In the genomic region with DNA sequence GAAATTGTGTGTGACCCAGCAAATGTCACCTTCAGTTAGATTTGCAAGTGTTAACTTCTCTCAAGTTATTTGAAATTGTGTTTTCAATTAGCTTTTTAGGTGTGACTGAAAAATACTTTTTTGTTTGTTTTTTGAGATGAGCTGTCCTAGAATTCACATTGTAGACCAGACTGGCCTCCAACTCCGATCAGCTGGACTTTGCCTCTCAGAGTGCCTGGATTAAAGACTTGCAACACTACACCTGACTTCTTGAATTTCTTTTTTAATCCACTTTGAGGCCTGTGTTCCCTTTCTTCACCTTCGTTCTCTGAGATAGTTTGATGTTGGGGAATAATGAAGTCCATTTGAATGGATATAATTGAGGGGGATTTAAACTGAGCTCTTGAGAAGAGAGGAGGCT, we compare ENCODE assay signal across 13 mouse cellular contexts. TPM values are rescaled to one million over a fixed set of nuclear protein-coding genes. Genes with fewer than 3 reads are reported as not detected.
DNase-seq lines count a peak whose midpoint lies in the region; ATAC-seq lines count a peak whose summit lies in the region.
"Had no signal": no experiment of that assay in that cellular context is flagged by ENCODE, and none has a peak within 500 bp of the region (broad histone marks: within the 10 kb centered on the region; RNA-seq: fewer than 3 reads in every experiment).

No protein-coding gene starts in this region.

- WGBS in hindbrain, embryonic 13.5 days = 82% methylated on average over 2 of the region's 2 CpGs
- WGBS in hindbrain, embryonic 16.5 days = 73% methylated on average over 2 of the region's 2 CpGs
- WGBS in lung, embryonic 16.5 days = 71% methylated on average over 2 of the region's 2 CpGs
- 54% methylated on average over 2 of the region's 2 CpGs for WGBS in embryonic facial prominence, embryonic 14.5 days
- WGBS in liver, embryonic 13.5 days (ENCODE audit: insufficient replicate concordance) = 84% methylated on average over 2 of the region's 2 CpGs
- WGBS in hindbrain, embryonic 11.5 days = 78% methylated on average over 2 of the region's 2 CpGs

- H3K9ac ChIP-seq in hindbrain, embryonic 13.5 days = 0 out of 2 replicates have a peak overlapping the region, but pooled peaks have one; percentile 98
- no peak overlapping the region for H3K9ac ChIP-seq in hindbrain, embryonic 16.5 days (ENCODE audit: low read depth, low read length)
- peak overlapping the region; percentile 98; the same call in 1 of the 2 replicates for H3K9ac ChIP-seq in lung, embryonic 16.5 days (ENCODE audit: low read length)
- no peak overlapping the region for H3K9ac ChIP-seq in embryonic facial prominence, embryonic 14.5 days (ENCODE audit: low read depth, low read length)
- H3K9ac ChIP-seq in liver, embryonic 13.5 days = no peak overlapping the region
- no peak overlapping the region for H3K9ac ChIP-seq in hindbrain, embryonic 11.5 days (ENCODE audit: low read depth, low read length)

- peaks cover 5% of the 10 kb centered on the region for H3K27me3 ChIP-seq in hindbrain, embryonic 13.5 days
- H3K27me3 ChIP-seq in hindbrain, embryonic 16.5 days (replicated peaks; ENCODE audit: control insufficient read depth, insufficient read depth, low read length) = no peaks in the 10 kb centered on the region
- H3K27me3 ChIP-seq in lung, embryonic 16.5 days (ENCODE audit: control insufficient read depth, insufficient read depth, low read depth, low read length) = peaks cover 1% of the 10 kb centered on the region
- H3K27me3 ChIP-seq in embryonic facial prominence, embryonic 14.5 days (replicated peaks; ENCODE audit: control insufficient read depth, insufficient read depth, low read length) = peaks cover 8% of the 10 kb centered on the region; the same call in 1 of the 2 replicates
- no peaks in the 10 kb centered on the region for H3K27me3 ChIP-seq in liver, embryonic 13.5 days
- peaks cover 9% of the 10 kb centered on the region for H3K27me3 ChIP-seq in hindbrain, embryonic 11.5 days (ENCODE audit: control insufficient read depth, insufficient read depth, low read length)
- H3K27me3 ChIP-seq: CH12.LX had no signal

- no peaks in the 10 kb centered on the region for H3K9me3 ChIP-seq in hindbrain, embryonic 13.5 days
- no peaks in the 10 kb centered on the region for H3K9me3 ChIP-seq in hindbrain, embryonic 16.5 days (ENCODE audit: control insufficient read depth, low read length)
- H3K9me3 ChIP-seq in lung, embryonic 16.5 days (ENCODE audit: control insufficient read depth, low read length) = no peaks in the 10 kb centered on the region
- no peaks in the 10 kb centered on the region for H3K9me3 ChIP-seq in embryonic facial prominence, embryonic 14.5 days (ENCODE audit: control insufficient read depth, low read length)
- H3K9me3 ChIP-seq in liver, embryonic 13.5 days (replicated peaks) = no peaks in the 10 kb centered on the region
- H3K9me3 ChIP-seq in hindbrain, embryonic 11.5 days (ENCODE audit: control insufficient read depth, low read length) = no peaks in the 10 kb centered on the region
- H3K9me3 ChIP-seq: midbrain, embryonic 10.5 days had no signal

- no peak for DNase-seq in lung, postnatal 14 days
- no peak for DNase-seq in embryonic facial prominence, embryonic 14.5 days (ENCODE audit: low spot score)
- DNase-seq in liver, embryonic 13.5 days = no peak
- no peak for DNase-seq in testis, postnatal 14 days (ENCODE audit: low spot score)
- DNase-seq in hindbrain, embryonic 11.5 days (ENCODE audit: low spot score) = no peak
- DNase-seq: cerebellum, postnatal 10 days; heart, postnatal 4 days; thymus, adult 18-20 months had no signal

- peak overlapping the region; percentile 70; the same call in 1 of the 2 replicates for H3K4me2 ChIP-seq in hindbrain, embryonic 13.5 days
- no peak overlapping the region for H3K4me2 ChIP-seq in hindbrain, embryonic 16.5 days (ENCODE audit: low read length)
- H3K4me2 ChIP-seq in lung, embryonic 16.5 days (ENCODE audit: low read depth, low read length) = 0 out of 2 replicates have a peak overlapping the region, but pooled peaks have one; percentile 62
- H3K4me2 ChIP-seq in embryonic facial prominence, embryonic 14.5 days (ENCODE audit: low read depth, low read length) = peak overlapping the region; percentile 75; the same call in 1 of the 2 replicates
- H3K4me2 ChIP-seq in liver, embryonic 13.5 days = peak overlapping the region; percentile 82
- no peak overlapping the region for H3K4me2 ChIP-seq in hindbrain, embryonic 11.5 days (replicated peaks; ENCODE audit: low read depth, low read length)

- no peaks in the 10 kb centered on the region for H3K36me3 ChIP-seq in hindbrain, embryonic 13.5 days
- no peaks in the 10 kb centered on the region for H3K36me3 ChIP-seq in hindbrain, embryonic 16.5 days (ENCODE audit: control insufficient read depth, insufficient read depth, low read length)
- no peaks in the 10 kb centered on the region for H3K36me3 ChIP-seq in lung, embryonic 16.5 days (ENCODE audit: control insufficient read depth, insufficient read depth, low read length)
- H3K36me3 ChIP-seq in embryonic facial prominence, embryonic 14.5 days (ENCODE audit: control insufficient read depth, insufficient read depth, low read length) = no peaks in the 10 kb centered on the region
- H3K36me3 ChIP-seq in liver, embryonic 13.5 days = peaks cover 16% of the 10 kb centered on the region; the same call in 1 of the 2 replicates
- no peaks in the 10 kb centered on the region for H3K36me3 ChIP-seq in hindbrain, embryonic 11.5 days (ENCODE audit: control insufficient read depth, insufficient read depth, low read length)
- H3K36me3 ChIP-seq: midbrain, embryonic 10.5 days had no signal

- H3K4me1 ChIP-seq in hindbrain, embryonic 13.5 days (replicated peaks) = peaks cover 69% of the 10 kb centered on the region
- H3K4me1 ChIP-seq in hindbrain, embryonic 16.5 days (ENCODE audit: control insufficient read depth, insufficient read depth, low read depth, low read length) = peaks cover 44% of the 10 kb centered on the region
- H3K4me1 ChIP-seq in lung, embryonic 16.5 days (replicated peaks; ENCODE audit: control insufficient read depth, insufficient read depth, low read length) = peaks cover 62% of the 10 kb centered on the region
- H3K4me1 ChIP-seq in embryonic facial prominence, embryonic 14.5 days (ENCODE audit: control insufficient read depth, insufficient read depth, low read length) = peaks cover 41% of the 10 kb centered on the region
- H3K4me1 ChIP-seq in liver, embryonic 13.5 days (replicated peaks) = peaks cover 79% of the 10 kb centered on the region
- H3K4me1 ChIP-seq in hindbrain, embryonic 11.5 days (replicated peaks; ENCODE audit: control insufficient read depth, insufficient read depth, low read length) = peaks cover 9% of the 10 kb centered on the region

- ATAC-seq in hindbrain, embryonic 13.5 days (ENCODE audit: low FRiP score) = no peak
- ATAC-seq in hindbrain, embryonic 16.5 days = no peak
- no peak for ATAC-seq in lung, embryonic 16.5 days (ENCODE audit: low read depth)
- no peak for ATAC-seq in embryonic facial prominence, embryonic 14.5 days (ENCODE audit: low read depth)
- ATAC-seq in liver, embryonic 13.5 days (ENCODE audit: low read depth) = no peak
- ATAC-seq in hindbrain, embryonic 11.5 days (ENCODE audit: low FRiP score) = no peak

- no peak overlapping the region for H3K4me3 ChIP-seq in hindbrain, embryonic 13.5 days
- no peak overlapping the region for H3K4me3 ChIP-seq in hindbrain, embryonic 16.5 days (ENCODE audit: low read length)
- H3K4me3 ChIP-seq in lung, embryonic 16.5 days (ENCODE audit: low read length) = no peak overlapping the region
- no peak overlapping the region for H3K4me3 ChIP-seq in embryonic facial prominence, embryonic 14.5 days (ENCODE audit: low read depth, low read length)
- H3K4me3 ChIP-seq in liver, embryonic 13.5 days (replicated peaks) = peak overlapping the region; percentile 100
- H3K4me3 ChIP-seq in hindbrain, embryonic 11.5 days (ENCODE audit: low read depth, low read length) = no peak overlapping the region

- no peak overlapping the region for H3K27ac ChIP-seq in hindbrain, embryonic 13.5 days
- H3K27ac ChIP-seq in hindbrain, embryonic 16.5 days (ENCODE audit: low read depth, low read length) = no peak overlapping the region
- H3K27ac ChIP-seq in lung, embryonic 16.5 days (ENCODE audit: low read length) = no peak overlapping the region
- no peak overlapping the region for H3K27ac ChIP-seq in embryonic facial prominence, embryonic 14.5 days (replicated peaks; ENCODE audit: low read depth, low read length)
- H3K27ac ChIP-seq in liver, embryonic 13.5 days = no peak overlapping the region
- H3K27ac ChIP-seq in hindbrain, embryonic 11.5 days (ENCODE audit: low read depth, low read length) = no peak overlapping the region
- H3K27ac ChIP-seq: midbrain, embryonic 10.5 days had no signal

RNA-seq across cellular contexts. Expression of a gene that starts 2.9 kb away (rescaled TPM):
- polyA plus RNA-seq in hindbrain, embryonic 13.5 days (2015; fragmentation: Nextera tagmentation; extraction: Ambion mirVana) = 25.3 and 26.9 TPM in 2 replicates
- polyA plus RNA-seq in hindbrain, embryonic 16.5 days (2015; fragmentation: Nextera tagmentation; extraction: Ambion mirVana) = 22.7 and 24.0 TPM in 2 replicates
- 46.1 and 49.8 TPM in 2 replicates for polyA plus RNA-seq in lung, embryonic 16.5 days (2015; fragmentation: Nextera tagmentation; extraction: Ambion mirVana)
- 51.8 and 52.8 TPM in 2 replicates for polyA plus RNA-seq in embryonic facial prominence, embryonic 14.5 days (2014; fragmentation: Nextera tagmentation; extraction: Ambion mirVana)
- 30.8 and 32.5 TPM in 2 replicates for polyA plus RNA-seq in liver, embryonic 13.5 days (2015; fragmentation: Nextera tagmentation; extraction: Ambion mirVana)
- 38.1 and 44.2 TPM in 2 replicates for polyA plus RNA-seq in hindbrain, embryonic 11.5 days (2014; fragmentation: Nextera tagmentation; extraction: Ambion mirVana)

RNA-seq across cellular contexts. Expression of a gene that starts 4.0 kb away (rescaled TPM):
- 1.00 and 1.1 TPM in 2 replicates for polyA plus RNA-seq in hindbrain, embryonic 13.5 days (2015; fragmentation: Nextera tagmentation; extraction: Ambion mirVana)
- polyA plus RNA-seq in hindbrain, embryonic 16.5 days (2015; fragmentation: Nextera tagmentation; extraction: Ambion mirVana) = 1.4 TPM in 2 replicates
- 0.43 and 0.74 TPM in 2 replicates for polyA plus RNA-seq in lung, embryonic 16.5 days (2015; fragmentation: Nextera tagmentation; extraction: Ambion mirVana)
- 0.58 and 0.90 TPM in 2 replicates for polyA plus RNA-seq in embryonic facial prominence, embryonic 14.5 days (2014; fragmentation: Nextera tagmentation; extraction: Ambion mirVana)
- polyA plus RNA-seq in liver, embryonic 13.5 days (2015; fragmentation: Nextera tagmentation; extraction: Ambion mirVana) = 0.09 and 0.20 TPM in 2 replicates
- polyA plus RNA-seq in hindbrain, embryonic 11.5 days (2014; fragmentation: Nextera tagmentation; extraction: Ambion mirVana) = 0.38 and 0.52 TPM in 2 replicates

RNA-seq across cellular contexts. Expression of a gene that starts 31.8 kb away (rescaled TPM):
- polyA plus RNA-seq in hindbrain, embryonic 13.5 days (2015; fragmentation: Nextera tagmentation; extraction: Ambion mirVana) = 2.2 and 3.3 TPM in 2 replicates
- polyA plus RNA-seq in hindbrain, embryonic 16.5 days (2015; fragmentation: Nextera tagmentation; extraction: Ambion mirVana) = 1.9 TPM in 2 replicates
- polyA plus RNA-seq in lung, embryonic 16.5 days (2015; fragmentation: Nextera tagmentation; extraction: Ambion mirVana) = 2.7 and 3.2 TPM in 2 replicates
- 1.5 and 2.1 TPM in 2 replicates for polyA plus RNA-seq in embryonic facial prominence, embryonic 14.5 days (2014; fragmentation: Nextera tagmentation; extraction: Ambion mirVana)
- 0.75 and 1.2 TPM in 2 replicates for polyA plus RNA-seq in liver, embryonic 13.5 days (2015; fragmentation: Nextera tagmentation; extraction: Ambion mirVana)
- polyA plus RNA-seq in hindbrain, embryonic 11.5 days (2014; fragmentation: Nextera tagmentation; extraction: Ambion mirVana) = 0.70 and 1.5 TPM in 2 replicates

Comparison
In these comparisons a context has a peak if more than half of its experiments do, and no peak if none do; other contexts are left out.
1. H3K4me2 ChIP-seq: peak in hindbrain, embryonic 13.5 days (single experiment), lung, embryonic 16.5 days (single experiment), embryonic facial prominence, embryonic 14.5 days (single experiment) and liver, embryonic 13.5 days (single experiment); none in hindbrain, embryonic 16.5 days (single experiment) and hindbrain, embryonic 11.5 days (single experiment).
2. H3K9ac ChIP-seq: peak in hindbrain, embryonic 13.5 days (single experiment) and lung, embryonic 16.5 days (single experiment); none in hindbrain, embryonic 16.5 days (single experiment), embryonic facial prominence, embryonic 14.5 days (single experiment), liver, embryonic 13.5 days (single experiment) and hindbrain, embryonic 11.5 days (single experiment).